Mouse (Mus musculus) MEL (cell line): ENCODE data around the gene Scarb1. TPM values are rescaled to one million over a fixed set of nuclear protein-coding genes. Genes with fewer than 3 reads are reported as not detected.

Experiments
- DNase-seq: peaks from one replicate; pipeline ENCODE4 v3.0.0; 2011; ENCODE audit warnings: low read depth, low spot score
- H3K27ac ChIP-seq: 2 replicates; pipeline ENCODE4 v1.5.1; 2012; ENCODE audit warnings: low read depth, mild to moderate bottlenecking, control low read depth, low read length, moderate library complexity; ENCODE audit not compliant: control insufficient read depth
- H3K27me3 ChIP-seq, 2 experiments: fragments of 150-350 bp in 1 of 2; sonication (generic) in 1 of 2; 2 replicates each; pipeline ENCODE4 v1.6.1; 2012; ENCODE audit warnings: low read length in 2 of 2, mild to moderate bottlenecking in 2 of 2, improper control_type of control experiment in 1 of 2, moderate library complexity in 1 of 2; ENCODE audit not compliant: insufficient read depth in 2 of 2, control insufficient read depth in 1 of 2
- H3K36me3 ChIP-seq, 2 experiments: 2 replicates each; pipeline ENCODE4 v1.6.1; 2012 to 2014; ENCODE audit warnings: low read length in 2 of 2, improper control_type of control experiment in 1 of 2, inconsistent platforms in 1 of 2, mild to moderate bottlenecking in 1 of 2; ENCODE audit not compliant: insufficient read depth in 2 of 2, control insufficient read depth in 1 of 2
- H3K4me1 ChIP-seq, 2 experiments: fragments of 150-350 bp in 1 of 2; sonication (generic) in 1 of 2; 2 replicates each; pipeline ENCODE4 v1.6.1; 2012; ENCODE audit warnings: low read length in 2 of 2, improper control_type of control experiment in 1 of 2, mild to moderate bottlenecking in 1 of 2; ENCODE audit not compliant: insufficient read depth in 2 of 2, control insufficient read depth in 1 of 2
- H3K4me3 ChIP-seq, 2 experiments: fragments of 150-350 bp in 1 of 2; sonication (generic) in 1 of 2; 2 replicates each; pipeline ENCODE4 v1.5.1; 2012; ENCODE audit warnings: low read depth in 2 of 2, low read length in 2 of 2, mild to moderate bottlenecking in 2 of 2, moderate library complexity in 2 of 2, control low read depth in 1 of 2, improper control_type of control experiment in 1 of 2; ENCODE audit not compliant: control insufficient read depth in 1 of 2, insufficient read depth in 1 of 2
- H3K79me2 ChIP-seq: 2 replicates; pipeline ENCODE4 v1.6.1; 2012; ENCODE audit warnings: mild to moderate bottlenecking, low read length, moderate library complexity; ENCODE audit not compliant: control insufficient read depth, poor library complexity, insufficient read depth
- H3K9ac ChIP-seq: 2 replicates; pipeline ENCODE4 v1.6.1; 2012; ENCODE audit warnings: low read depth, mild to moderate bottlenecking, control low read depth, low read length, moderate library complexity; ENCODE audit not compliant: control insufficient read depth, poor library complexity, severe bottlenecking
- H3K9me3 ChIP-seq: fragments of 150-350 bp; sonication (generic); replicated peaks from 2 replicates; pipeline ENCODE4 v1.6.1; 2012; ENCODE audit warnings: mild to moderate bottlenecking, low read length, improper control_type of control experiment, moderate library complexity; ENCODE audit not compliant: insufficient read depth
- CHD2 ChIP-seq: IDR thresholded peaks from 2 replicates; pipeline ENCODE4 v1.6.1; 2011; ENCODE audit warnings: low read length, improper control_type of control experiment
- CTCF ChIP-seq, 3 experiments: IDR thresholded peaks in 2 of 3; conservative IDR thresholded peaks in 1 of 3; 2 replicates each; pipeline ENCODE4 v1.5.1; 2011 to 2012; ENCODE audit warnings: low read length in 3 of 3, low read depth in 2 of 3, mild to moderate bottlenecking in 2 of 3, improper control_type of control experiment in 1 of 3, inconsistent platforms in 1 of 3, mixed read lengths in 1 of 3, moderate library complexity in 1 of 3; ENCODE audit not compliant: control insufficient read depth in 1 of 3, insufficient read depth in 1 of 3, poor library complexity in 1 of 3, severe bottlenecking in 1 of 3
- EP300 ChIP-seq, 2 experiments: IDR thresholded peaks; 2 replicates each; pipeline ENCODE4 v1.6.1; 2011; ENCODE audit warnings: improper control_type of control experiment in 2 of 2, low read length in 2 of 2, low read depth in 1 of 2, mild to moderate bottlenecking in 1 of 2
- ETS1 ChIP-seq: IDR thresholded peaks from 2 replicates; pipeline ENCODE4 v1.6.1; 2012; ENCODE audit warnings: low read depth, mild to moderate bottlenecking, inconsistent platforms, low read length, improper control_type of control experiment, moderate library complexity
- GABPA ChIP-seq: IDR thresholded peaks from 2 replicates; pipeline ENCODE4 v1.6.1; 2012; ENCODE audit warnings: low read depth, mild to moderate bottlenecking, inconsistent platforms, low read length, improper control_type of control experiment, moderate library complexity
- GATA1 ChIP-seq: IDR thresholded peaks from 2 replicates; pipeline ENCODE4 v1.6.1; 2011; ENCODE audit warnings: low read depth, low read length, improper control_type of control experiment
- HCFC1 ChIP-seq: IDR thresholded peaks from 2 replicates; pipeline ENCODE4 v1.6.1; 2012; ENCODE audit warnings: low read depth, mild to moderate bottlenecking, inconsistent platforms, low read length, improper control_type of control experiment, moderate library complexity
- KAT2A ChIP-seq: conservative IDR thresholded peaks from 2 replicates; pipeline ENCODE4 v1.6.1; 2012; ENCODE audit warnings: low read depth, low read length, improper control_type of control experiment, inconsistent platforms
- MAFK ChIP-seq: IDR thresholded peaks from 2 replicates; pipeline ENCODE4 v1.6.1; 2011; ENCODE audit warnings: low read depth, mild to moderate bottlenecking, low read length, improper control_type of control experiment, borderline replicate concordance
- MAX ChIP-seq: IDR thresholded peaks from 2 replicates; pipeline ENCODE4 v1.6.1; 2011; ENCODE audit warnings: low read length, improper control_type of control experiment
- MAZ ChIP-seq: IDR thresholded peaks from 2 replicates; pipeline ENCODE4 v1.6.1; 2012; ENCODE audit warnings: low read depth, mild to moderate bottlenecking, inconsistent platforms, low read length, improper control_type of control experiment
- MEF2A ChIP-seq: IDR thresholded peaks from 2 replicates; pipeline ENCODE4 v1.6.1; 2014; ENCODE audit warnings: low read depth, mild to moderate bottlenecking, inconsistent platforms, low read length, improper control_type of control experiment; ENCODE audit not compliant: poor library complexity, insufficient replicate concordance, severe bottlenecking; ENCODE audit errors: extremely low read depth
- MXI1 ChIP-seq: IDR thresholded peaks from 2 replicates; pipeline ENCODE4 v1.6.1; 2011; ENCODE audit warnings: mild to moderate bottlenecking, low read depth, low read length, improper control_type of control experiment
- MYB ChIP-seq: IDR thresholded peaks from 2 replicates; pipeline ENCODE4 v1.6.1; 2011; ENCODE audit warnings: mild to moderate bottlenecking, low read depth, low read length, improper control_type of control experiment
- MYC ChIP-seq: IDR thresholded peaks from 2 replicates; pipeline ENCODE4 v1.6.1; 2011; ENCODE audit warnings: low read depth, mild to moderate bottlenecking, low read length, improper control_type of control experiment, moderate library complexity
- NELFE ChIP-seq: IDR thresholded peaks from 2 replicates; pipeline ENCODE4 v1.6.1; 2011; ENCODE audit warnings: low read depth, low read length, improper control_type of control experiment
- POLR2A ChIP-seq, 2 experiments: IDR thresholded peaks; 2 replicates each; pipeline ENCODE4 v1.6.1; 2011 to 2012; ENCODE audit warnings: low read length in 2 of 2, mild to moderate bottlenecking in 2 of 2, control low read depth in 1 of 2, improper control_type of control experiment in 1 of 2, low read depth in 1 of 2, moderate library complexity in 1 of 2; ENCODE audit not compliant: control insufficient read depth in 1 of 2, insufficient read depth in 1 of 2, poor library complexity in 1 of 2
- POLR2AphosphoS5 ChIP-seq: IDR thresholded peaks from 2 replicates; pipeline ENCODE4 v1.6.1; 2012; ENCODE audit warnings: low read depth, borderline replicate concordance, mild to moderate bottlenecking, inconsistent platforms, low read length, moderate library complexity, mixed read lengths
- RAD21 ChIP-seq: IDR thresholded peaks from 2 replicates; pipeline ENCODE4 v1.6.1; 2011; ENCODE audit warnings: mild to moderate bottlenecking, low read depth, low read length, improper control_type of control experiment
- RCOR1 ChIP-seq: IDR thresholded peaks from 2 replicates; pipeline ENCODE4 v1.6.1; 2012; ENCODE audit warnings: low read depth, mild to moderate bottlenecking, inconsistent platforms, low read length, improper control_type of control experiment
- SMC3 ChIP-seq: IDR thresholded peaks from 2 replicates; pipeline ENCODE4 v1.6.1; 2011; ENCODE audit warnings: low read depth, low read length, improper control_type of control experiment
- TBP ChIP-seq: IDR thresholded peaks from 2 replicates; pipeline ENCODE4 v1.8.0; 2011; ENCODE audit warnings: low read depth, low read length, improper control_type of control experiment
- TCF12 ChIP-seq: IDR thresholded peaks from 2 replicates; pipeline ENCODE4 v1.6.1; 2014; ENCODE audit warnings: low read depth, mild to moderate bottlenecking, inconsistent platforms, low read length, improper control_type of control experiment, moderate library complexity
- UBTF ChIP-seq: IDR thresholded peaks from 2 replicates; pipeline ENCODE4 v1.6.1; 2012; ENCODE audit warnings: low read depth, mild to moderate bottlenecking, inconsistent platforms, low read length, improper control_type of control experiment, moderate library complexity, borderline replicate concordance; ENCODE audit not compliant: insufficient read depth
- USF1 ChIP-seq: IDR thresholded peaks from 2 replicates; pipeline ENCODE4 v1.6.1; 2014; ENCODE audit warnings: low read depth, mild to moderate bottlenecking, inconsistent platforms, low read length, improper control_type of control experiment, moderate library complexity
- USF2 ChIP-seq, 2 experiments: IDR thresholded peaks; 2 replicates each; pipeline ENCODE4 v1.6.1; 2011 to 2012; ENCODE audit warnings: improper control_type of control experiment in 2 of 2, low read length in 2 of 2, borderline replicate concordance in 1 of 2, inconsistent platforms in 1 of 2, low read depth in 1 of 2, mild to moderate bottlenecking in 1 of 2; ENCODE audit not compliant: insufficient read depth in 1 of 2
- ZC3H11A ChIP-seq: IDR thresholded peaks from 2 replicates; pipeline ENCODE4 v1.6.1; 2012; ENCODE audit warnings: low read depth, mild to moderate bottlenecking, inconsistent platforms, low read length, improper control_type of control experiment
- ZKSCAN1 ChIP-seq: IDR thresholded peaks from 2 replicates; pipeline ENCODE4 v1.6.1; 2012; ENCODE audit warnings: low read depth, mild to moderate bottlenecking, inconsistent platforms, low read length, improper control_type of control experiment, moderate library complexity
- ZMIZ1 ChIP-seq: IDR thresholded peaks from 2 replicates; pipeline ENCODE4 v1.6.1; 2012; ENCODE audit warnings: low read depth, mild to moderate bottlenecking, inconsistent platforms, low read length, improper control_type of control experiment, moderate library complexity
- ZNF384 ChIP-seq: IDR thresholded peaks from 2 replicates; pipeline ENCODE4 v1.6.1; 2012; ENCODE audit warnings: low read depth, mild to moderate bottlenecking, inconsistent platforms, low read length, improper control_type of control experiment
- polyA plus RNA-seq, 2 experiments: library from polyadenylated mRNA; stranded (reverse) in 1 of 2; unstranded in 1 of 2; fragments of >175 nt in 1 of 2; fragments of >200 nt in 1 of 2; gene quantifications; 2 replicates each; pipeline versions ENCODE4 v1.2.1 to v1.2.4; 2012; ENCODE audit warnings: low replicate concordance in 2 of 2, low read depth in 1 of 2; ENCODE audit not compliant: insufficient read length in 2 of 2, insufficient read depth in 1 of 2, missing spikeins in 1 of 2
- total RNA-seq: library from RNA; depleted of rRNA; stranded (reverse); fragments of 300-350 nt; gene quantifications from 2 replicates; pipeline ENCODE4 v1.2.3, GENCODE M21; 2012

Gene Scarb1
- total and polyA plus RNA-seq, 3 experiments, result 53.1 to 98.3 TPM; not detected in 1

GRCm38 (mm10) chr5:125348487-125348886, 7.6 kb upstream of the Scarb1 start (continued):
- TF ChIP-seq GATA1 (0 out of 2 replicates have a peak, but pooled peaks have one; percentile 32), SMC3 (peak; percentile 81)

DNA sequence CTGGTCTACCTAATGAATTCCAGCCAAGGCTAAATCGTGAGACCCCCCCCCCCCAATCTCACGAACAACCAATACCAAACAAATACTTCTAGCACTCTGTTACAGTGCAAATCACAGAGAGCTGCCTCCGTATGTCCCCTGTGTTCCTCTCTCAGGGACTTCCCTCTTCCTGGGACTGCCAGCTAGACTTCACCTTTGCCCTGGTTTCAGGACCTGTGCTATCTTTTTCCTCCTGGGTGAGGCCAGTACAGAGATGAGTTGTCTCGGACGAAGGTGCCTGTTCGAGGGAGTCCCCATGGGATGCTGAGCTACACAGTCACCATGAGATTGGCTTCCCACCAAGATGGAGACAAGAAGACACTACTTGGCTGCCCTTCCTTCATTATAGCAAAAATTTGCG, 7.2 kb upstream of the Scarb1 start:
- Histone ChIP-seq H3K36me3 (peaks cover 0 to 5% of the 10 kb centered on the region in 2 experiments; a peak in 2 of 4 replicates), H3K4me3 (0 out of 4 replicates have a peak overlapping the region, but pooled peaks of 1 of the 2 experiments have one; percentile 7), H3K27ac (no peak overlapping the region), H3K27me3 (no peaks in the 10 kb centered on the region), H3K79me2 (no peaks in the 10 kb centered on the region), H3K9me3 (no peaks in the 10 kb centered on the region), H3K4me1 (peaks cover 2 to 14% of the 10 kb centered on the region in 2 experiments), H3K9ac (no peak overlapping the region)
- no peak for DNase-seq
- TF ChIP-seq MAZ (no peak), GABPA (no peak), POLR2A (IDR thresholded peaks at IDR 0.05; ENCODE audit: control insufficient read depth in 1 of 2, insufficient read depth in 1 of 2, low read depth in 1 of 2, low read length in 2 of 2, poor library complexity in 1 of 2) (no peak), MXI1 (no peak), MAX (no peak), TCF12 (no peak), KAT2A (no peak), USF1 (no peak), HCFC1 (no peak), RCOR1 (no peak), ZNF384 (no peak), USF2 (IDR thresholded peaks at IDR 0.05; ENCODE audit: borderline replicate concordance in 1 of 2, insufficient read depth in 1 of 2, low read depth in 1 of 2, low read length in 2 of 2) (no peak), POLR2AphosphoS5 (no peak), ETS1 (no peak), ZMIZ1 (no peak), CTCF (IDR thresholded peaks at IDR 0.05 in 2 of 3, conservative IDR thresholded peaks at IDR 0.05 in 1 of 3; ENCODE audit: control insufficient read depth in 1 of 3, insufficient read depth in 1 of 3, low read depth in 2 of 3, low read length in 3 of 3, poor library complexity in 1 of 3, severe bottlenecking in 1 of 3) (no peak)

- Histone ChIP-seq H3K27me3 (no peaks in the 10 kb centered on the region), H3K9ac (no peak overlapping the region), H3K4me3 (no peak overlapping the region), H3K9me3 (no peaks in the 10 kb centered on the region), H3K36me3 (peaks cover 0 to 14% of the 10 kb centered on the region in 2 experiments; a peak in 2 of 4 replicates), H3K4me1 (peaks cover 5 to 21% of the 10 kb centered on the region in 2 experiments), H3K27ac (no peak overlapping the region), H3K79me2 (peaks cover 15% of the 10 kb centered on the region)
- DNase-seq, result no peak
- TF ChIP-seq NELFE (no peak), MAFK (no peak), MYB (no peak), RCOR1 (no peak), ZKSCAN1 (no peak), MEF2A (no peak), POLR2A (IDR thresholded peaks at IDR 0.05; ENCODE audit: control insufficient read depth in 1 of 2, insufficient read depth in 1 of 2, low read depth in 1 of 2, low read length in 2 of 2, poor library complexity in 1 of 2) (no peak), USF1 (no peak), EP300 (IDR thresholded peaks at IDR 0.05; ENCODE audit: low read depth in 1 of 2, low read length in 2 of 2) (no peak), CHD2 (no peak), RAD21 (no peak), MXI1 (no peak), GATA1 (no peak), UBTF (no peak), ZC3H11A (no peak), MYC (no peak), GABPA (no peak), TBP (no peak)
Observed at GRCm38 (mm10) chr5:125344296-125344695, 3.4 kb upstream of the Scarb1 start.
